Mouse (Mus musculus): ENCODE measurements around the gene Dhrs2. TPM values are rescaled to one million over a fixed set of nuclear protein-coding genes. Genes with fewer than 3 reads are reported as not detected.

Gene Dhrs2
- total RNA-seq, 1 experiment: not detected

GRCm38 (mm10) chr14:55193876-55194635 is 27.8 kb upstream of the Dhrs2 start:
- no peak for TF ChIP-seq MAFK (IDR thresholded peaks at IDR 0.05; ENCODE audit: insufficient read depth, low read depth, low read length)
- no peak for TF ChIP-seq ZNF384 (IDR thresholded peaks at IDR 0.05; ENCODE audit: low read depth, low read length)
- TF ChIP-seq HCFC1 (IDR thresholded peaks at IDR 0.05; ENCODE audit: borderline replicate concordance, insufficient read depth, low read length): no peak
- TF ChIP-seq CHD2 (IDR thresholded peaks at IDR 0.05; ENCODE audit: low read depth, low read length): no peak
- no peak for TF ChIP-seq ZC3H11A (IDR thresholded peaks at IDR 0.05; ENCODE audit: borderline replicate concordance, low read depth, low read length)
- in situ Hi-C loops (cut with MboI; ENCODE audit: low sequenced_read_pairs in 2 of 2, unreplicated experiment in 2 of 2): no loop called here
- Histone ChIP-seq H3K4me1 (ENCODE audit: control insufficient read depth in 2 of 2, insufficient read depth in 2 of 2, low read length in 2 of 2, poor library complexity in 1 of 2) (peaks cover 0 to 5% of the 10 kb centered on the region in 2 experiments; a peak in 2 of 4 replicates), H3K9me3 (ENCODE audit: control insufficient read depth, insufficient read depth, low read depth, low read length) (no peaks in the 10 kb centered on the region), H3K36me3 (ENCODE audit: control insufficient read depth, insufficient read depth, low read length, poor library complexity, severe bottlenecking) (no peaks in the 10 kb centered on the region), H3K9ac (ENCODE audit: insufficient read depth, low read depth, low read length, poor library complexity, severe bottlenecking) (no peak overlapping the region), H3K4me3 (ENCODE audit: insufficient read depth in 1 of 2, low read depth in 1 of 2, low read length in 2 of 2, poor library complexity in 1 of 2, severe bottlenecking in 1 of 2) (no peak overlapping the region), H3K27ac (ENCODE audit: insufficient read depth, low read depth, low read length, poor library complexity, severe bottlenecking) (no peak overlapping the region)
- DNase-seq (ENCODE audit: low read depth, low spot score): no peak

- Histone ChIP-seq H3K36me3 (ENCODE audit: control insufficient read depth, insufficient read depth, low read length, poor library complexity, severe bottlenecking) (no peaks in the 10 kb centered on the region), H3K4me1 (ENCODE audit: control insufficient read depth in 2 of 2, insufficient read depth in 2 of 2, low read length in 2 of 2, poor library complexity in 1 of 2) (peaks cover 0 to 2% of the 10 kb centered on the region in 2 experiments; a peak in 2 of 4 replicates), H3K4me3 (ENCODE audit: insufficient read depth in 1 of 2, low read depth in 1 of 2, low read length in 2 of 2, poor library complexity in 1 of 2, severe bottlenecking in 1 of 2) (no peak overlapping the region), H3K9me3 (ENCODE audit: control insufficient read depth, insufficient read depth, low read depth, low read length) (no peaks in the 10 kb centered on the region), H3K9ac (ENCODE audit: insufficient read depth, low read depth, low read length, poor library complexity, severe bottlenecking) (no peak overlapping the region), H3K27ac (ENCODE audit: insufficient read depth, low read depth, low read length, poor library complexity, severe bottlenecking) (no peak overlapping the region)
- DNase-seq (ENCODE audit: low read depth, low spot score): no peak
- TF ChIP-seq MAFK (IDR thresholded peaks at IDR 0.05; ENCODE audit: insufficient read depth, low read depth, low read length) (no peak), CHD2 (IDR thresholded peaks at IDR 0.05; ENCODE audit: low read depth, low read length) (no peak), ZNF384 (IDR thresholded peaks at IDR 0.05; ENCODE audit: low read depth, low read length) (no peak), ZC3H11A (IDR thresholded peaks at IDR 0.05; ENCODE audit: borderline replicate concordance, low read depth, low read length) (no peak), HCFC1 (IDR thresholded peaks at IDR 0.05; ENCODE audit: borderline replicate concordance, insufficient read depth, low read length) (no peak)
- in situ Hi-C loops (cut with MboI; ENCODE audit: low sequenced_read_pairs in 2 of 2, unreplicated experiment in 2 of 2): no loop called here
Measured at GRCm38 (mm10) chr14:55194786-55195185, 27.0 kb upstream of the Dhrs2 start.

- Histone ChIP-seq H3K4me3 (ENCODE audit: insufficient read depth in 1 of 2, low read depth in 1 of 2, low read length in 2 of 2, poor library complexity in 1 of 2, severe bottlenecking in 1 of 2) (no peak overlapping the region), H3K9me3 (ENCODE audit: control insufficient read depth, insufficient read depth, low read depth, low read length) (no peaks in the 10 kb centered on the region), H3K4me1 (ENCODE audit: control insufficient read depth in 2 of 2, insufficient read depth in 2 of 2, low read length in 2 of 2, poor library complexity in 1 of 2) (peaks cover 0 to 2% of the 10 kb centered on the region in 2 experiments; a peak in 2 of 4 replicates), H3K9ac (ENCODE audit: insufficient read depth, low read depth, low read length, poor library complexity, severe bottlenecking) (no peak overlapping the region), H3K36me3 (ENCODE audit: control insufficient read depth, insufficient read depth, low read length, poor library complexity, severe bottlenecking) (no peaks in the 10 kb centered on the region), H3K27ac (ENCODE audit: insufficient read depth, low read depth, low read length, poor library complexity, severe bottlenecking) (no peak overlapping the region)
- no peak for DNase-seq (ENCODE audit: low read depth, low spot score)
- no peak for TF ChIP-seq ZNF384 (IDR thresholded peaks at IDR 0.05; ENCODE audit: low read depth, low read length)
- TF ChIP-seq CHD2 (IDR thresholded peaks at IDR 0.05; ENCODE audit: low read depth, low read length): no peak
- no peak for TF ChIP-seq HCFC1 (IDR thresholded peaks at IDR 0.05; ENCODE audit: borderline replicate concordance, insufficient read depth, low read length)
- no peak for TF ChIP-seq ZC3H11A (IDR thresholded peaks at IDR 0.05; ENCODE audit: borderline replicate concordance, low read depth, low read length)
- no peak for TF ChIP-seq MAFK (IDR thresholded peaks at IDR 0.05; ENCODE audit: insufficient read depth, low read depth, low read length)
- in situ Hi-C loops (cut with MboI; ENCODE audit: low sequenced_read_pairs in 2 of 2, unreplicated experiment in 2 of 2): no loop called here
Measured at GRCm38 (mm10) chr14:55197121-55197520, 24.7 kb upstream of the Dhrs2 start.

- no peak for TF ChIP-seq CHD2 (IDR thresholded peaks at IDR 0.05; ENCODE audit: low read depth, low read length)
- TF ChIP-seq HCFC1 (IDR thresholded peaks at IDR 0.05; ENCODE audit: borderline replicate concordance, insufficient read depth, low read length): no peak
- TF ChIP-seq ZNF384 (IDR thresholded peaks at IDR 0.05; ENCODE audit: low read depth, low read length): no peak
- no peak for TF ChIP-seq MAFK (IDR thresholded peaks at IDR 0.05; ENCODE audit: insufficient read depth, low read depth, low read length)
- TF ChIP-seq ZC3H11A (IDR thresholded peaks at IDR 0.05; ENCODE audit: borderline replicate concordance, low read depth, low read length): no peak
- no peak overlapping the region for H3K4me3 ChIP-seq (ENCODE audit: insufficient read depth in 1 of 2, low read depth in 1 of 2, low read length in 2 of 2, poor library complexity in 1 of 2, severe bottlenecking in 1 of 2)
- in situ Hi-C loops (cut with MboI; ENCODE audit: low sequenced_read_pairs in 2 of 2, unreplicated experiment in 2 of 2): no loop called here
- H3K4me1 ChIP-seq (ENCODE audit: control insufficient read depth in 2 of 2, insufficient read depth in 2 of 2, low read length in 2 of 2, poor library complexity in 1 of 2): peaks cover 0 to 2% of the 10 kb centered on the region in 2 experiments; a peak in 2 of 4 replicates
- H3K27ac ChIP-seq (ENCODE audit: insufficient read depth, low read depth, low read length, poor library complexity, severe bottlenecking): no peak overlapping the region
- DNase-seq (ENCODE audit: low read depth, low spot score): no peak
- no peak overlapping the region for H3K9ac ChIP-seq (ENCODE audit: insufficient read depth, low read depth, low read length, poor library complexity, severe bottlenecking)
- no peaks in the 10 kb centered on the region for H3K36me3 ChIP-seq (ENCODE audit: control insufficient read depth, insufficient read depth, low read length, poor library complexity, severe bottlenecking)
- no peaks in the 10 kb centered on the region for H3K9me3 ChIP-seq (ENCODE audit: control insufficient read depth, insufficient read depth, low read depth, low read length)
Measured at GRCm38 (mm10) chr14:55198187-55198586, 23.6 kb upstream of the Dhrs2 start.
